Mouse (Mus musculus): ENCODE data around the gene Tmem135. TPM values are rescaled to one million over a fixed set of nuclear protein-coding genes. Genes with fewer than 3 reads are reported as not detected.
"Not testable (repeated sequence)": the region's sequence is repeated elsewhere in the genome, so short reads cannot be mapped to it uniquely, and the experiment has no call there.

The Tmem135 gene
- polyA plus RNA-seq, 1 experiment from 2014 or later: 36.4 TPM

GRCm38 (mm10) chr7:89303765-89304164 lies 100.3 kb downstream of the Tmem135 start:
- Histone ChIP-seq H3K4me1 (ENCODE audit: control insufficient read depth, insufficient read depth, low read length) (no peaks in the 10 kb centered on the region), H3K27ac (ENCODE audit: low read depth, low read length) (no peak overlapping the region), H3K4me2 (ENCODE audit: low read depth, low read length) (no peak overlapping the region), H3K27me3 (ENCODE audit: control insufficient read depth, insufficient read depth, low read length) (no peaks in the 10 kb centered on the region), H3K9me3 (ENCODE audit: control insufficient read depth, low read length) (no peaks in the 10 kb centered on the region), H3K4me3 (ENCODE audit: low read depth, low read length) (no peak overlapping the region), H3K9ac (replicated peaks; ENCODE audit: low read depth, low read length) (no peak overlapping the region), H3K36me3 (ENCODE audit: control insufficient read depth, insufficient read depth, low read length) (no peaks in the 10 kb centered on the region)
- WGBS: 93% methylated on average over 1 of the region's 1 CpGs
- ATAC-seq (ENCODE audit: low read depth): no peak

GRCm38 (mm10) chr7:89298911-89299458 lies 105.0 kb downstream of the Tmem135 start:
- no peaks in the 10 kb centered on the region for H3K27me3 ChIP-seq (ENCODE audit: control insufficient read depth, insufficient read depth, low read length)
- no peak overlapping the region for H3K9ac ChIP-seq (replicated peaks; ENCODE audit: low read depth, low read length)
- no peak overlapping the region for H3K27ac ChIP-seq (ENCODE audit: low read depth, low read length)
- no peak for ATAC-seq (ENCODE audit: low read depth)
- no peaks in the 10 kb centered on the region for H3K4me1 ChIP-seq (ENCODE audit: control insufficient read depth, insufficient read depth, low read length)
- no peak overlapping the region for H3K4me2 ChIP-seq (ENCODE audit: low read depth, low read length)
- no peak overlapping the region for H3K4me3 ChIP-seq (ENCODE audit: low read depth, low read length)
- no peaks in the 10 kb centered on the region for H3K9me3 ChIP-seq (ENCODE audit: control insufficient read depth, low read length)
- H3K36me3 ChIP-seq (ENCODE audit: control insufficient read depth, insufficient read depth, low read length): no peaks in the 10 kb centered on the region
- WGBS: 76% methylated on average over 1 of the region's 1 CpGs

- H3K27ac ChIP-seq (ENCODE audit: low read depth, low read length): no peak overlapping the region
- no peaks in the 10 kb centered on the region for H3K9me3 ChIP-seq (ENCODE audit: control insufficient read depth, low read length)
- H3K36me3 ChIP-seq (ENCODE audit: control insufficient read depth, insufficient read depth, low read length): no peaks in the 10 kb centered on the region
- no peak overlapping the region for H3K4me2 ChIP-seq (ENCODE audit: low read depth, low read length)
- H3K4me1 ChIP-seq (ENCODE audit: control insufficient read depth, insufficient read depth, low read length): no peaks in the 10 kb centered on the region
- H3K4me3 ChIP-seq (ENCODE audit: low read depth, low read length): no peak overlapping the region
- no peak overlapping the region for H3K9ac ChIP-seq (replicated peaks; ENCODE audit: low read depth, low read length)
- ATAC-seq (ENCODE audit: low read depth): no peak
- no peaks in the 10 kb centered on the region for H3K27me3 ChIP-seq (ENCODE audit: control insufficient read depth, insufficient read depth, low read length)
- 92% methylated on average over 1 of the region's 1 CpGs for WGBS
Measured at GRCm38 (mm10) chr7:89296941-89297340, 107.1 kb downstream of the Tmem135 start.

GRCm38 (mm10) chr7:89282664-89283063 lies 121.4 kb downstream of the Tmem135 start:
- ATAC-seq (ENCODE audit: low read depth): no peak
- Histone ChIP-seq H3K27ac (ENCODE audit: low read depth, low read length) (no peak overlapping the region), H3K4me1 (ENCODE audit: control insufficient read depth, insufficient read depth, low read length) (no peaks in the 10 kb centered on the region), H3K27me3 (ENCODE audit: control insufficient read depth, insufficient read depth, low read length) (no peaks in the 10 kb centered on the region), H3K36me3 (ENCODE audit: control insufficient read depth, insufficient read depth, low read length) (no peaks in the 10 kb centered on the region), H3K4me3 (ENCODE audit: low read depth, low read length) (no peak overlapping the region), H3K4me2 (ENCODE audit: low read depth, low read length) (no peak overlapping the region), H3K9me3 (ENCODE audit: control insufficient read depth, low read length) (no peaks in the 10 kb centered on the region), H3K9ac (replicated peaks; ENCODE audit: low read depth, low read length) (no peak overlapping the region)
- whole genome bisulfite sequencing: 90% methylated on average over 7 of the region's 7 CpGs

GRCm38 (mm10) chr7:89270438-89270837 lies 133.6 kb downstream of the Tmem135 start:
- not testable (repeated sequence) for H3K4me3 ChIP-seq (ENCODE audit: low read depth, low read length); ATAC-seq (ENCODE audit: low read depth)

GRCm38 (mm10) chr7:89269826-89270225 lies 134.2 kb downstream of the Tmem135 start:
- H3K9me3 ChIP-seq (ENCODE audit: control insufficient read depth, low read length): no peaks in the 10 kb centered on the region
- no peaks in the 10 kb centered on the region for H3K4me1 ChIP-seq (ENCODE audit: control insufficient read depth, insufficient read depth, low read length)
- H3K9ac ChIP-seq (replicated peaks; ENCODE audit: low read depth, low read length): no peak overlapping the region
- no peak for ATAC-seq (ENCODE audit: low read depth)
- H3K4me2 ChIP-seq (ENCODE audit: low read depth, low read length): no peak overlapping the region
- no peaks in the 10 kb centered on the region for H3K27me3 ChIP-seq (ENCODE audit: control insufficient read depth, insufficient read depth, low read length)
- H3K4me3 ChIP-seq (ENCODE audit: low read depth, low read length): no peak overlapping the region
- no peak overlapping the region for H3K27ac ChIP-seq (ENCODE audit: low read depth, low read length)
- WGBS: 95% methylated on average over 6 of the region's 6 CpGs
- no peaks in the 10 kb centered on the region for H3K36me3 ChIP-seq (ENCODE audit: control insufficient read depth, insufficient read depth, low read length)

More at GRCm38 (mm10) chr7:89270438-89270837, 133.6 kb downstream of the Tmem135 start:
- H3K27ac ChIP-seq (ENCODE audit: low read depth, low read length); H3K4me2 ChIP-seq (ENCODE audit: low read depth, low read length); H3K9me3 ChIP-seq (ENCODE audit: control insufficient read depth, low read length); H3K4me1 ChIP-seq (ENCODE audit: control insufficient read depth, insufficient read depth, low read length); H3K36me3 ChIP-seq (ENCODE audit: control insufficient read depth, insufficient read depth, low read length); H3K27me3 ChIP-seq (ENCODE audit: control insufficient read depth, insufficient read depth, low read length); H3K9ac ChIP-seq (replicated peaks; ENCODE audit: low read depth, low read length): not testable (repeated sequence)

- Histone ChIP-seq H3K36me3 (ENCODE audit: control insufficient read depth, insufficient read depth, low read length) (no peaks in the 10 kb centered on the region), H3K4me2 (ENCODE audit: low read depth, low read length) (no peak overlapping the region)
Measured at GRCm38 (mm10) chr7:89267542-89267941, 136.5 kb downstream of the Tmem135 start.

GRCm38 (mm10) chr7:89266017-89266760 lies 137.8 kb downstream of the Tmem135 start:
- H3K4me2 ChIP-seq (ENCODE audit: low read depth, low read length): no peak overlapping the region
- no peak overlapping the region for H3K9ac ChIP-seq (replicated peaks; ENCODE audit: low read depth, low read length)
- H3K4me3 ChIP-seq (ENCODE audit: low read depth, low read length): no peak overlapping the region
- no peaks in the 10 kb centered on the region for H3K9me3 ChIP-seq (ENCODE audit: control insufficient read depth, low read length)
- no peak; the same call in 1 of the 2 replicates for ATAC-seq (ENCODE audit: low read depth)
- WGBS: 78% methylated on average over 7 of the region's 7 CpGs
- H3K4me1 ChIP-seq (ENCODE audit: control insufficient read depth, insufficient read depth, low read length): no peaks in the 10 kb centered on the region
- H3K27ac ChIP-seq (ENCODE audit: low read depth, low read length): no peak overlapping the region
- no peaks in the 10 kb centered on the region for H3K27me3 ChIP-seq (ENCODE audit: control insufficient read depth, insufficient read depth, low read length)
- H3K36me3 ChIP-seq (ENCODE audit: control insufficient read depth, insufficient read depth, low read length): no peaks in the 10 kb centered on the region

More at GRCm38 (mm10) chr7:89267542-89267941, 136.5 kb downstream of the Tmem135 start:
- Histone ChIP-seq H3K9me3 (ENCODE audit: control insufficient read depth, low read length) (no peaks in the 10 kb centered on the region), H3K27me3 (ENCODE audit: control insufficient read depth, insufficient read depth, low read length) (no peaks in the 10 kb centered on the region), H3K4me3 (ENCODE audit: low read depth, low read length) (no peak overlapping the region), H3K27ac (ENCODE audit: low read depth, low read length) (no peak overlapping the region), H3K9ac (replicated peaks; ENCODE audit: low read depth, low read length) (no peak overlapping the region), H3K4me1 (ENCODE audit: control insufficient read depth, insufficient read depth, low read length) (no peaks in the 10 kb centered on the region)
- ATAC-seq (ENCODE audit: low read depth): no peak
- 86% methylated on average over 1 of the region's 1 CpGs for WGBS

- no peak overlapping the region for H3K9ac ChIP-seq (replicated peaks; ENCODE audit: low read depth, low read length)
- no peak overlapping the region for H3K27ac ChIP-seq (ENCODE audit: low read depth, low read length)
- H3K4me2 ChIP-seq (ENCODE audit: low read depth, low read length): no peak overlapping the region
- H3K4me3 ChIP-seq (ENCODE audit: low read depth, low read length): no peak overlapping the region
- H3K36me3 ChIP-seq (ENCODE audit: control insufficient read depth, insufficient read depth, low read length): no peaks in the 10 kb centered on the region
- H3K4me1 ChIP-seq (ENCODE audit: control insufficient read depth, insufficient read depth, low read length): no peaks in the 10 kb centered on the region
- no peaks in the 10 kb centered on the region for H3K27me3 ChIP-seq (ENCODE audit: control insufficient read depth, insufficient read depth, low read length)
- H3K9me3 ChIP-seq (ENCODE audit: control insufficient read depth, low read length): no peaks in the 10 kb centered on the region
- ATAC-seq (ENCODE audit: low read depth): no peak
Measured at GRCm38 (mm10) chr7:89260966-89261365, 143.1 kb downstream of the Tmem135 start.

All from neural tube, embryonic 14.5 days (tissue).